Mouse (Mus musculus): ENCODE data around the gene Dnaic2.

DNA sequence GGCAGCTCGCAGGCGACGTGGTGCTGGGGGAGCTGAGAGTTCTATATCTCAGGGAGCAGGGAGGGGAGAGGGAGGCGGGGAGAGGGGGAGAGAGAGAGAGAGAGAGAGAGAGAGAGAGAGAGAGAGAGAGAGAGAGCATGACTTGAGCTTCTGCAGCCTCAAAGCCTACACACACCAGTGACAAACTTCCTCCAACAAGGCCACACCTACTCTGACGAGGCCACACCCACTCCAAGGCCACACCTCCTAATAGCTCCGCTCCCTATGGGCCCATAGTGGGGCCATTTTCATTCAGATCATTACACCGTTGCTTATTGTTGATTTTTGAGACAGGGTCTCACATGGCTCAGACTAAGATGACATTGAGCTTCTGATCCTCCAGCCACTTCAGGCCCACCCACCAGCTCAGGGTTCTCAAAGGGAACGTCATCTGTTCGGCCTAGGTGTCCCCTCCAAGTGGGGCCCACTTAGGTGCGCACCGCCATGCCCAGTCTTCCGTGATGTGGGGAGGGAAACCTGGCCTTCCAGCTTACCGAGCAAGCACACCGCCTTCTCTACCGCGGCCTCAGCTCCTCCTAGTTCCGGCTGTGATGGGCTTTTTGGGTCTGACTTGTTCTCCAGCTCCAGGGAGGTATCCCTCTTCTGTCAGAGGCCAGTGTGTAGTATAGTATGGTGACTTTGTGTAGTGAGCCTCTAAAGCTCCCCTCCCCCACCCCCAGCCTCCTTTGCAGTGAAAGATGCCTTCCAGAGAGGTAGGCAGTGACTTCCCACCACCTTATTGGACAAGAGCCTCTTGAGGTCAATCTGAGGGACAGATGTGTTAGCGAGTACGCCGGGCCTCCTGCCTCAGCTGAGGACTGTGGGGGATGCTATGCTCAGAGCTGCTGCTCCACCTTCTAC is 43.2 kb upstream of the Dnaic2 start:
- TF ChIP-seq POLR2A (IDR thresholded peaks at IDR 0.05; ENCODE audit: control insufficient read depth, extremely low read depth, insufficient read depth, low read length, poor library complexity) (no peak), CTCF (IDR thresholded peaks at IDR 0.05; ENCODE audit: borderline replicate concordance, control insufficient read depth, extremely low read depth, insufficient read depth, low read length, poor library complexity) (no peak)
